Mouse (Mus musculus): ENCODE data around the gene Hs6st1.

Hs6st1 gene

DNA sequence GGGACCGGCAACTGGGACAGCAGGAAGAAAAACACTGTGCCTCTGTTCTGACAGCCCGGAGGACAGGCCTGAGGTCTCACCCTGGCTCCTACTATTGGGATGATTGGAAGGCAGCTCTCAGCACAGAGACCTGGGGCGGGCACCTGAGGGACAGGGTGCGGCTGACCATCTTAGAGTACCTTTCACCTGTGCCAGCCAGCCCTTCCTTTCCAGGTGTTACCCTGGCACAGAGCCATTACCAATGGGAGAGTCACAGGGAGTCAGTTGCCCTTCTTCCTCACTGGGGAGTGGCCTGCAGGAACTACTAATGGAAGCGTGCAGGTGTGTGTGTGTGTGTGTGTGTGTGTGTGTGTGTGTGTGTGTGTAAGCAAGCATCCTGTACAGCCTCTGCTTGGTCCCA lies 15.4 kb downstream of the Hs6st1 start:
- no peak for DNase-seq (ENCODE audit: low read depth)

GRCm38 (mm10) chr1:36085069-36085468 lies 16.9 kb downstream of the Hs6st1 start:
- no peak for DNase-seq (ENCODE audit: low read depth)

GRCm38 (mm10) chr1:36088367-36088766 lies 20.2 kb downstream of the Hs6st1 start:
- no peak for DNase-seq (ENCODE audit: low read depth)

DNA sequence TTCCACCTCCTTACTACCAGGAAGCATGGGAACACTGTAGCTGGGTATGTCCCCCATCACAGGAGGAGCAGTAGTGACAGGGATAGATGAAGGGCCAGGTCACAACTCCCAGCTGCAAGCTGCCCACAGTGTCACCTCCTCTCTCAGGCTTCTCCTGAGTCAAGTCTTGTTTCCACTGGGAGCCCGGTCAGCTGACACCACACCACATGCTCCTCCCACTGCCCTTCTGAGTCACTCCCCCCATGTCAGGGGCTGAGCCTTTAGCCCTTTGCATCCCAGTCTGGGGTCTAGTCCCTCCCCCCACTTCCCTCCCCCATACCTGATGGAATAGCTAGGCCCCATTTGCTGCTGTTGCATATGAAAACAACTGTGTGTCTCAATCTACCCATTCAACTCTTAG lies 21.3 kb downstream of the Hs6st1 start:
- DNase-seq (ENCODE audit: low read depth), result no peak

DNA sequence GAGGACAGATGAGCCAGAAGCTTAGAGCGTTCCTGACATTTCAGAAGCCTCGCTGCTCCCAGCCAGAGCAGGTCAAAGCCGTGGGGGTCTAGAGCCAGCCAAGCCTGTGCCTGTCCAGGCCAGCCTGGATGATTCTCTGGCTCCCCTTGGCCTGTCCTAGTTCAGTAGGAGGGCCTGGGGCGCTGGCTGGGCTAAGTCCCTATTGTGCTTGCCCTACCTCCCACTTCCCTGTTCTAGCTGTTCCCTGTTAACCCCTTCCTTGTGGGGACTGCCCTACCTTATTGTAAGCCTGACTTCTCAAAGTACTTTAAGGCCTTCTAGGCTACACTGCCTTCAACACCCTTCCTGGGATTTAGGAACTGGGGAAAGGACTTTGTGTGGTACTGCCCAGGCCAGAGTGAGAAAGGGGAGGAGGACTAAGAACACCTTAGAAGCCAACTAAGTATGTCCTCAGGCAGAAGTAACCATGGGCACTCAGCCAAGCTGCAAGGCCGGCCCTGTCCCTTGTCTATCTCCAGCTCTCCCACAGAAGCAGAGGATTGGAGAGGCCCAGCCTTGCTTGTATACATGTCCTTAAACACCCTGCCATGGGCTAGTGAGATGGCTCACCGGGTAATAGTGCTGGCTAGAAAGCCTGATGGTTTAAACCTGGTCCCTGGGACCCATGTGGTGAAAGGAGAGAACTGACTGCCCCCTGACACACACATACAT lies 22.0 kb downstream of the Hs6st1 start:
- no peak for DNase-seq (ENCODE audit: low read depth)

GRCm38 (mm10) chr1:36090722-36091110 lies 22.5 kb downstream of the Hs6st1 start:
- DNase-seq (ENCODE audit: low read depth), result no peak

- no peak for DNase-seq (ENCODE audit: low read depth)
These were observed 23.0 kb downstream of the Hs6st1 start for GRCm38 (mm10) chr1:36091246-36091645.

DNA sequence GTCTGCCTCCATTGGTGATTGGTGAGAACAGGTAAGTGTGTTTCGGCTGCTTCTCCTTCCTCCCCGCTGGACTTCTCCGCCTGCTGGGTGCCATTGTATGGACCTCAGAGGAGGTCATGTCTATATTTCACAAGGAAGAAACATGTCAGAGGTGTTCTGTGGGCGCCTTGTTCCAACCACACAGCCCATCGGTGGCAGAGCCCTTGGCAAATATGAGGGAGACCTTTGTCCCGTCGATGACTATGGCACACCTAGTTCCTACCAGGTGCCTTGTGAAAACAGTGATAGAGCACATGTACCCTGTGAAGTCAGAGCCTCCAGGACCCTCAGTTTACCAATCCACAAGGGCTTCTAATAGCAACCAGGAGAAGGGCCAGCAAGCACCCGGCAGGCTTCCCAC lies 25.5 kb downstream of the Hs6st1 start:
- DNase-seq (ENCODE audit: low read depth), result no peak

DNA sequence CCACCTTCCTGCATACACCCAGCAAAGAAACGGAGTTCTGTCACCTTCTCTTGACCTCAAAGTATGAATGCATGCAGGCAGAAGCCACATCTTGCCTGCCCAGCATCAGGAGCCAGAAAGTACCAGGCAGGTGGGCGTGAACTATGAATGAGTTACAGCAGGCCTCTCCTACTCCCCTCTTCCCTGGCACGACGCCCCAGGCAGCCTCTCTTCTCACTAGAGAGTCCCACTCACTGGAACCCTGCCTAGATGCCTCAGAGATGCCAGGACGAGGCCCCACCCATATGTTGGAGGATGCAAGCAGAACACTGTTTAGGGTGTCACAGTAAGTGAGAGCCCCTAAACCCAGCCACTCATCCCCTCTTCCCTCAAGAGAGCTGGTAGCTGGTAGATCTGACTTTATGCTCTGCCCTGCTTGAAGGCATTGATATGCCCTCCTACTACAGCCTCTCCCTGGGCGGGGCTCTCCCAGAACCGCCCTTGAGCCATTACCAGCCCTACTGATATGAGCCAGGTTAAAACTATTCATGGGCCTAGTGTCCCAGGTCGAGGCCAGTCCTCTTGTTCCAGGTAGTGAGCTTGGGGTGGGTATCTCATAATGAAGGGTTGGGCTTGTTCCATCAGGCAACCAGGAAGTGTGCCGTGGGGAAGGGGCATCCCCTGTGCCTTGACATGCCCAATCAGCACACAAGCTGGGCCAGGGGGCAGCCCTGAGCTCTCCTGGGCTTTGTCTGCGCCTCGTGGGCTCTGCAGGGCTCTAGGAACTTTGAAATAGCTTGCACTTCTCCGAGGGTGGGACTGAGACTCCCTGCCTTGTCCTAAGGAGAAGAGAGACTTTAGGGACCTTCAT lies 27.4 kb downstream of the Hs6st1 start:
- no peak for DNase-seq (ENCODE audit: low read depth)

GRCm38 (mm10) chr1:36098432-36098831 lies 30.2 kb downstream of the Hs6st1 start:
- DNase-seq (ENCODE audit: low read depth), result no peak

GRCm38 (mm10) chr1:36100371-36100770 lies 32.2 kb downstream of the Hs6st1 start:
- no peak for DNase-seq (ENCODE audit: low read depth)

GRCm38 (mm10) chr1:36105917-36106706 lies 37.9 kb downstream of the Hs6st1 start:
- DNase-seq (ENCODE audit: low read depth), result no peak

- DNase-seq (ENCODE audit: low read depth), result no peak
These were observed 41.8 kb downstream of the Hs6st1 start for GRCm38 (mm10) chr1:36109987-36110386.

DNA sequence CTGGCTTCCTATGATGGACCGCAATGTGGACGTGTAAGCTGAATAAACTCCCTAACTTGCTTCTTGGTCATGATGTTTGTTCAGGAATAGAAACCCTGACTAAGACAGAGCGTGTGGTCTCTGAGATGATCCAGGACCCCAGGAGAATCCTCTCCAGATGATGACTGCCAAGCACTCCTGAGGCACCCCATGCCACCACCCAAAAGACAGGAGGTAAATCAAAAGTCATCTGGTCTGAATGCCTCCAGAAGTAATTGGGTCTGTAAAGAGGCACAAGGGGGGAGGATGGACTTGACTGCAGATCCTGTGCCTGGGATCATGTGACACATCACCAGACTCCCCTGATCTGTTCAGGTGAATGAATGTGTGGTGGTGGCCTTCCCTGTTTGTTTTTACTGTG lies 44.5 kb downstream of the Hs6st1 start:
- DNase-seq (ENCODE audit: low read depth), result no peak

- DNase-seq (ENCODE audit: low read depth), result no peak
These were observed 45.5 kb downstream of the Hs6st1 start for GRCm38 (mm10) chr1:36113670-36114069.

- no peak for DNase-seq (ENCODE audit: low read depth)
These were observed 46.6 kb downstream of the Hs6st1 start for GRCm38 (mm10) chr1:36114844-36115243.

GRCm38 (mm10) chr1:36116488-36116887 lies 48.3 kb downstream of the Hs6st1 start:
- DNase-seq (ENCODE audit: low read depth), result no peak

- DNase-seq (ENCODE audit: low read depth), result no peak
These were observed 50.0 kb downstream of the Hs6st1 start for GRCm38 (mm10) chr1:36118061-36118685.

- DNase-seq (ENCODE audit: low read depth), result no peak
These were observed 50.8 kb downstream of the Hs6st1 start for GRCm38 (mm10) chr1:36118958-36119357.

- no peak for DNase-seq (ENCODE audit: low read depth)
These were observed 51.2 kb downstream of the Hs6st1 start for GRCm38 (mm10) chr1:36119426-36119825.

DNA sequence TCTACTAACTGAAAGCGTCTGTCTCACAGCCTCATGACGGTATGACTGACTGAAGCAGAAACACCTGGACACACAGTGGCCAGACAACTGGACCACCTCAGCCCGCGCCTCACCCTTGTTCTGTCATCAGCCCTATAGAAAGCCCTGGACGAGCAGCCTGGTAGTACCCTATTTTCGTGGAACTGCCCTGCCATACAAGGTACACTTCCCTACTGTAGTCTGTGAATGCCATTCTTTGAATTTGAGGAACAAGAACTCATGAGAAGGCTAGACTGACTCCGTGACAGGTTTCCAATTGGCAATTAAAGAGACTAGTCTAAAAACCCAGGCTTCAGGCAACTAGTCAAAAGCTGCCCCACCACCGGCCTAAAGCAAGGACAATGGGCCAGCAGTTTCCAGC lies 53.0 kb downstream of the Hs6st1 start:
- DNase-seq (ENCODE audit: low read depth), result no peak

- DNase-seq (ENCODE audit: low read depth), result no peak
These were observed 56.9 kb downstream of the Hs6st1 start for GRCm38 (mm10) chr1:36125076-36125475.

Measured in naive thymus-derived CD4-positive, alpha-beta T cell, adult 2 months (primary cell).